Mouse (Mus musculus) forebrain, embryonic 13.5 days (tissue): ENCODE measurements around the gene Hist1h3e. TPM values are rescaled to one million over a fixed set of nuclear protein-coding genes. Genes with fewer than 3 reads are reported as not detected.
"Not testable (repeated sequence)": the region's sequence is repeated elsewhere in the genome, so short reads cannot be mapped to it uniquely, and the experiment has no call there.

Experiments
- ATAC-seq: fragments of 200-750 bp; cut with Nextera tagmentation; 2 replicates; pipeline ENCODE4 v1.8.0; 2017
- H3K27ac ChIP-seq: fragments of 300-500 bp; sonication (generic); 2 replicates; pipeline ENCODE4 v1.5.1; 2015; ENCODE audit warnings: inconsistent platforms, mild to moderate bottlenecking, moderate library complexity
- H3K27me3 ChIP-seq: fragments of 300-500 bp; sonication (generic); 2 replicates; pipeline ENCODE4 v1.6.1; 2015; ENCODE audit warnings: mild to moderate bottlenecking, inconsistent platforms
- H3K36me3 ChIP-seq: fragments of 300-500 bp; sonication (generic); 2 replicates; pipeline ENCODE4 v1.6.1; 2015; ENCODE audit warnings: mild to moderate bottlenecking, inconsistent platforms; ENCODE audit not compliant: poor library complexity, severe bottlenecking
- H3K4me1 ChIP-seq: fragments of 300-500 bp; sonication (generic); 2 replicates; pipeline ENCODE4 v1.6.1; 2015; ENCODE audit warnings: inconsistent platforms
- H3K4me2 ChIP-seq: fragments of 300-500 bp; sonication (generic); 2 replicates; pipeline ENCODE4 v1.6.1; 2015; ENCODE audit warnings: inconsistent platforms, mild to moderate bottlenecking, moderate library complexity
- H3K4me3 ChIP-seq: fragments of 300-500 bp; sonication (generic); 2 replicates; pipeline ENCODE4 v1.5.1; 2015; ENCODE audit warnings: mild to moderate bottlenecking, inconsistent platforms
- H3K9ac ChIP-seq: fragments of 300-500 bp; sonication (generic); 2 replicates; pipeline ENCODE4 v1.6.1; 2015; ENCODE audit warnings: mild to moderate bottlenecking, inconsistent platforms
- H3K9me3 ChIP-seq: fragments of 300-500 bp; sonication (generic); replicated peaks from 2 replicates; pipeline ENCODE4 v1.6.1; 2016; ENCODE audit warnings: inconsistent platforms
- WGBS: fragments of 180-500 bp; shearing (Covaris S2); methylation state at CpG from one replicate; pipeline ENCODE4 v1.1.7; 2015; 5-methylcytosine and 5-hydroxymethylcytosine counted together
- polyA plus RNA-seq: library from polyadenylated mRNA; unstranded; fragments of >200 nt; fragmentation: Nextera tagmentation; extraction: Ambion mirVana; gene quantifications from 2 replicates; pipeline ENCODE4 v1.2.1, GENCODE M21; 2015

The Hist1h3e gene
- polyA plus RNA-seq, 1 experiment from 2014 or later = 6.9 TPM

DNA sequence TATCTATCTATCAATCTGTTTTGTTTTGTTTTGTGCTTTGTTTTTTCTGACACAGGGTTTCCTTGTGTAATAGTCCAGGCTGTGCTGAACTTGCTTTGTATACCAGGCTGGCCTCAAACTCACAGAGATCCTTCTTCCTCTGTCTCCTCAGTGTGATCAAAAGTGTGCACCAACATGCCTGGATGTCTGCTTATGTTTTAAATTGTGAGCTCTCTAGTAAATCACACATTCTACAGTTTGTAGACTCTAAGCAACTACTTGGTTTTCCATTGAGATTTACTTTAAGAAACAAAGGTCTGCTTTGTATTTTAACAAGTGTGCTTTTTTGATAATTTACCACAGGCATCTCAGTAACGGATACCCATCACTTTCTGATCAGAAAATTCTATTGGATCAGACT lies 15.7 kb upstream of the Hist1h3e start:
- Histone ChIP-seq H3K27me3 (no peaks in the 10 kb centered on the region), H3K4me3 (no peak overlapping the region), H3K27ac (peak overlapping the region; percentile 25; the same call in 1 of the 2 replicates), H3K4me2 (no peak overlapping the region), H3K36me3 (no peaks in the 10 kb centered on the region), H3K9ac (no peak overlapping the region), H3K4me1 (peaks cover 35% of the 10 kb centered on the region), H3K9me3 (no peaks in the 10 kb centered on the region)
- ATAC-seq = no peak
- 88% methylated on average over 1 of the region's 1 CpGs for WGBS

DNA sequence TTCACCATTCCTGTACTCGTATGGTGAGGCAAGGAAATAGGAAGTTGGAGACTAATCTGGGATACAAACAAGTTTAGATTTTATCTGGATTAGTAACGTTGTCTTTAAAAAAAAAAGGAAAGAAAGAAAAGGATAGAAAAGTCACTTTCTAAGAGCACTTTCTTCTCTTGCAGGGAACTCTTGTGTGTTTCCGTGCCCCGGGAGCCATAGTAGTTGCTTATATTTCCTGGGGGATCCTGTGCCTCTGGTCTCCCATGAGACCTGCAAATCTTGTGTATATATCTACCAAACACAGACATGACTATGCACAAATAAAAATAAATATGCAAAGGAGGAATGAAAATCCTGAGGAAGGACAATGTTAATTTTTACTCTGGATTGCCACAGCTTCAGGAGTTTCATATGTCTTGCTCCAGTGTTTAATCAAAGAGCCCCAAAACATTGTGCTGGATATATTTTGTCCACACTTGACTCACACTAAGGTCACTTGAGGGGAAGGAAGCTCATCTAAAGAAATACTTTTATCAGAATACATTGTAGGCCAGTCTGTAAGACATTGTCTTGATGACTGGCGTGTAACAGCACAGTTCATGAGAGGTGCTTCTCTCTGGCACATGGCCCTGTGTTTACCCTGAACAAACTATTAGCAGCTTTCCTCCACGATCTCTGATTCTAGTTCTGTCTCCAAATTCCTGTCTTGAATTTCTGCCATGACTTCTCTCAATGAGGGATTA lies 14.9 kb upstream of the Hist1h3e start:
- H3K36me3 ChIP-seq = no peaks in the 10 kb centered on the region
- peak overlapping the region; percentile 48 for H3K4me3 ChIP-seq
- peak overlapping the region; percentile 74 for H3K4me2 ChIP-seq
- peaks cover 35% of the 10 kb centered on the region for H3K4me1 ChIP-seq
- peak overlapping the region; percentile 91 for H3K27ac ChIP-seq
- no peak for ATAC-seq
- WGBS = 41% methylated on average over 6 of the region's 6 CpGs
- H3K27me3 ChIP-seq = no peaks in the 10 kb centered on the region
- peak overlapping the region; percentile 82 for H3K9ac ChIP-seq
- H3K9me3 ChIP-seq = no peaks in the 10 kb centered on the region

DNA sequence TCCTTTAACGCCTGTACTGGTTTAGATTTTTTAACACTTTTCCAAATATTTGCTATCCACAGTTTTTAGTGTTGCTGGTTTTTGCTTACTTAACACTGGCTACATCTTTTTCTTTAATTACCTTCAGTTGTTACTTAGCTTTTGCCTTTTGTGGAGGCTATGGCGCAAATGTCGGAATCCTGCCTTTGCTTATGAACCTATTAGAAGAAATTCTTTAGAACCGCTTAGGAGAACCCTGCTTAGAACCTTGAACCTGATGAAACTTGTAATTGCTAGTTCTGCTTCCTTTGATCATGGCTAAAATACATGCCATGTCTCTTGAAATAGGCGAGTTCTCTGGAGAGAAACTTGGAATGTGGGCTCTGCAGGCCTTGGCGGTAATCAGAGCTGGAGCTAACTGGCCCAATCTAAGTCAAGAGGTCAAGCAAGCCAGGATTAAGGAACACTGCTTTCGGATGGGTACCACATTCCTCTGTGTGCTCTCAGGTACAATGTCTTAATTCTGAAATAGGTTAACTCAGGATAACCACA lies 14.2 kb upstream of the Hist1h3e start:
- 2% methylated on average over 7 of the region's 7 CpGs for WGBS
- peak overlapping the region; percentile 74 for H3K4me2 ChIP-seq
- H3K27ac ChIP-seq = peak overlapping the region; percentile 91
- H3K9ac ChIP-seq = peak overlapping the region; percentile 82
- ATAC-seq = no peak
- no peaks in the 10 kb centered on the region for H3K9me3 ChIP-seq
- H3K4me3 ChIP-seq = peak overlapping the region; percentile 48
- H3K4me1 ChIP-seq = peaks cover 32% of the 10 kb centered on the region
- no peaks in the 10 kb centered on the region for H3K36me3 ChIP-seq
- H3K27me3 ChIP-seq = no peaks in the 10 kb centered on the region

DNA sequence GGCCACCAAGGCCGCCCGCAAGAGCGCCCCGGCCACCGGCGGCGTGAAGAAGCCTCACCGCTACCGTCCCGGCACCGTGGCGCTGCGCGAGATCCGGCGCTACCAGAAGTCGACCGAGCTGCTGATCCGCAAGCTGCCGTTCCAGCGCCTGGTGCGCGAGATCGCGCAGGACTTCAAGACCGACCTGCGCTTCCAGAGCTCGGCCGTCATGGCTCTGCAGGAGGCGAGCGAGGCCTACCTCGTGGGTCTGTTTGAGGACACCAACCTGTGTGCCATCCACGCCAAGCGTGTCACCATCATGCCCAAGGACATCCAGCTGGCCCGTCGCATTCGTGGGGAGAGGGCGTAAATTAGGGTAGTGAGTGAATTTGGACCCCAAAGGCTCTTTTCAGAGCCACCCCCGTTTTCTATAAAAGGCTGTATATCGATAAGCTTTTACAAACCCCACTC lies 13.7 kb upstream of the Hist1h3e start:
- not testable (repeated sequence) for H3K9me3 ChIP-seq, H3K27me3 ChIP-seq, ATAC-seq, H3K36me3 ChIP-seq
- Histone ChIP-seq H3K27ac (peak overlapping the region; percentile 91), H3K9ac (peak overlapping the region; percentile 82), H3K4me2 (peak overlapping the region; percentile 74), H3K4me3 (peak overlapping the region; percentile 48), H3K4me1 (peaks cover 32% of the 10 kb centered on the region)
- WGBS = 0% methylated on average over 9 of the region's 40 CpGs

DNA sequence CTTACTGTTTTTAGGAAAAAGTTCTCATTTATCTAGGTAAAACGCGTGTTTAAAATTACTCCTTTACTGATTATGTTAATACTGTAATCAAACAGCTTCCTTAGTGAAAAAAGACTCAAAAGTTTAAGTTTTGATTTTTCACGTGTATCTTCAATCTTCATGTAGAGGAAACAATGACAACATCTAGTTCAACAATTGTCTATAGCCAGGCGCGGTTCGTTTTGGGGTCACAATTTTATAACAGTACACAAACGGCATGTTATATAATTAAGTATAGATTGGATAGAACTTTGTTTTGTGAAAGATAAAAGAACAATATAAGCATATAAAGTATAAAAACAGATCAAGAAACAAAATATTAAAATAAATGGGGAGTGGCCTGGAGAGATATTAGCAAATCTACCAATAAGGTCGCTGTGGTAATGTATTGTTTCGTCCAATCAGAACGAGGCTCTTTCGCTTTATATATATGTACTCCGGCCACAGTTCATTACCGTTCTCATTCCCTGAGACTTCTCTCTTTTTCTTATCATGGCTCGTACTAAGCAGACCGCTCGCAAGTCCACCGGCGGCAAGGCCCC lies 13.2 kb upstream of the Hist1h3e start, which contains the start of gene Hist1h3d:
TSS of gene Hist1h3d (plus strand) at position 493 of the 581 bp plus-strand sequence.
- H3K36me3 ChIP-seq = no peaks in the 10 kb centered on the region
- peak; percentile 59 for ATAC-seq
- peak within 1 kb of the TSS; percentile 48 for H3K4me3 ChIP-seq
- peak within 1 kb of the TSS; percentile 91 for H3K27ac ChIP-seq
- no peaks in the 10 kb centered on the region for H3K27me3 ChIP-seq
- no peaks in the 10 kb centered on the region for H3K9me3 ChIP-seq
- H3K4me1 ChIP-seq = peaks cover 33% of the 10 kb centered on the region
- peak within 1 kb of the TSS; percentile 82 for H3K9ac ChIP-seq
- peak within 1 kb of the TSS; percentile 74 for H3K4me2 ChIP-seq
- under 1% methylated on average over 17 of the region's 18 CpGs for WGBS

DNA sequence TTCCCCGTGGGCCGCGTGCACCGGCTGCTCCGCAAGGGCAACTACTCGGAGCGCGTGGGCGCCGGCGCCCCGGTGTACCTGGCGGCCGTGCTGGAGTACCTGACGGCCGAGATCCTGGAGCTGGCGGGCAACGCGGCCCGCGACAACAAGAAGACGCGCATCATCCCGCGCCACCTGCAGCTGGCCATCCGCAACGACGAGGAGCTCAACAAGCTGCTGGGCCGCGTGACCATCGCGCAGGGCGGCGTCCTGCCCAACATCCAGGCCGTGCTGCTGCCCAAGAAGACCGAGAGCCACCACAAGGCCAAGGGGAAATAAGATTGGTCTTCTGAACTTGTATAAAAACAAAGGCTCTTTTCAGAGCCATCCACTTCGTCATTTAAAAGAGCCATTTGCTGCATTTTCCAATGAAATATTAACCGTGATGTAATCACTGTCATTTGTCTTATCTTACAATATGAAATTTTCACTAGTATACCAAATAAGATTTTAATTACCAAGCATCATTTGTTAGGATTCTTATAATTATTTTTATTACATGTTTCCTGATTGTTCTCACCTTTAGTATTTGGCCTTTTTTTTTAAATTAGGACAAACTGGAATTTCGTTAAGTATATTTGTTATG lies 12.5 kb upstream of the Hist1h3e start:
- H3K27me3 ChIP-seq, H3K36me3 ChIP-seq, H3K9me3 ChIP-seq, ATAC-seq: not testable (repeated sequence)
- peak overlapping the region; percentile 51 for H3K4me3 ChIP-seq
- WGBS = 0% methylated on average over 12 of the region's 39 CpGs
- peak overlapping the region; percentile 75 for H3K4me2 ChIP-seq
- H3K27ac ChIP-seq = peak overlapping the region; percentile 97
- H3K9ac ChIP-seq = peak overlapping the region; percentile 65
- H3K4me1 ChIP-seq = peaks cover 37% of the 10 kb centered on the region

DNA sequence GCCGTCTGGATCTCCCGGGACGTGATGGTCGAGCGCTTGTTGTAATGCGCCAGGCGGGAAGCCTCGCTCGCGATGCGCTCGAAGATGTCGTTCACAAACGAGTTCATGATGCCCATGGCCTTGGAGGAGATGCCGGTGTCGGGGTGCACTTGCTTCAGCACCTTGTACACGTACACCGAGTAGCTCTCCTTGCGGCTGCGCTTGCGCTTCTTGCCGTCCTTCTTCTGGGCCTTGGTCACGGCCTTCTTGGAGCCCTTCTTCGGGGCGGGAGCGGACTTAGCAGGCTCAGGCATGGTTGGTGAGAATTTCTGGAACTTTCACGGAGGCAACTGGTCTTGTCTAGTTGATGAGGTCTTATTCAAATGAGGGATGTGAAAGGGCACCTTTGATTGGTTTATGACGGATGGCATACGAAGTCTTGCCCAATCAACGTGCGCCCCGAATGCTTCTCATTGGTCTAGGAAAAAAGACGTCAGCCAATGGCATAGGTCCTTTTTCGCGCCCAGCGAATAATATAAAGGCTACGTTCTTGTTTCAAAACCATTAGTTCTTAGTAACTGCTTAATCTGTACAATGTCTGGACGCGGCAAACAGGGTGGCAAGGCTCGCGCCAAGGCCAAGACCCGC lies 11.8 kb upstream of the Hist1h3e start, which contains the start of the genes Hist1h2bf and Hist1h2ad:
TSS of gene Hist1h2bf (minus strand) at position 299 of the 627 bp plus-strand sequence.
TSS of gene Hist1h2ad (plus strand) at position 484 of the 627 bp plus-strand sequence.
- Histone ChIP-seq H3K4me3 (peak within 1 kb of the TSS; percentile 51), H3K4me1 (peaks cover 37% of the 10 kb centered on the region), H3K9ac (peak within 1 kb of the TSS; percentile 86), H3K27ac (peak within 1 kb of the TSS; percentile 97), H3K4me2 (peak within 1 kb of the TSS; percentile 75)
- peak; percentile 93 for ATAC-seq
- not testable (repeated sequence) for H3K36me3 ChIP-seq, H3K27me3 ChIP-seq, H3K9me3 ChIP-seq
- WGBS = under 1% methylated on average over 25 of the region's 42 CpGs

DNA sequence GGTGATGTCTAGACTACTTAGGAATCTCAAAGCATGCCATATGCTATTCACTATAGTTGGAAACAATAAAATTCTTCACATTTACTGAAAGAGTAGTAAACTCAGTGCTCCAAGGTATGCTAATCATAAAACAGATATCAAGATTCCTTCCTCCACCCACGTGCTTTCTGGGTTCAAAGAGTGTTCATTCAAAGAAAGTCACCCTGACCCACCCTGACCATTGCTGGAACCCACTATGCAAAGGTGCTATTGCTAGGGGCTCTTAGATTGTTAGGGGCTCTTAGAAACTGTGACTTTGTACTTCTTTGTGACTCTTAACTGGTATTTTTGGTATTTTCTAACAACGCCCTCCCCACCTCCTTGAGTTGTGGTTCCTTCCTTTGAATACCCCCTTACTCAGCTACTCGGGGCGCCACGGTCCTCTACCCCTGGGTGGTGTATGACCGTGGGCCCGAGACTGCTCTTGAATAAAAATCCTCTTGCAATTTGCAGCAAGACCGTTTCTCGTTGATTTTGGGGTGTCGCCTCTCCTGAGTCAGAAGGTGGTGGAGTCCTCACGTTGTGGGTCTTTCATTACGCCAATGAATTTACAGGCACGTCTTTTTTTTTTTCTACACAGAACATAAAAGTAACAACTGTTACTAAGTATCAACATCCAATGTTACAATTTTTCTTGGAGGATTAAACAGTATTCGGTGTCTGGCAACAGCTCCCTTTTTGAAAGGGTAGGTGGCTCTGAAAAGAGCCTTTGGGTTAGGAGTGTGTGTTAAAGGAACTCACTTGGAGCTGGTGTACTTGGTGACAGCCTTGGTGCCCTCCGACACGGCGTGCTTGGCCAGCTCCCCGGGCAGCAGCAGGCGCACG lies 11.1 kb upstream of the Hist1h3e start:
- peak overlapping the region; percentile 75 for H3K4me2 ChIP-seq
- H3K27me3 ChIP-seq, H3K36me3 ChIP-seq, ATAC-seq, H3K9me3 ChIP-seq: not testable (repeated sequence)
- peak overlapping the region; percentile 51 for H3K4me3 ChIP-seq
- WGBS = 8% methylated on average over 20 of the region's 20 CpGs
- peak overlapping the region; percentile 97 for H3K27ac ChIP-seq
- peak overlapping the region; percentile 86 for H3K9ac ChIP-seq
- H3K4me1 ChIP-seq = peaks cover 37% of the 10 kb centered on the region

DNA sequence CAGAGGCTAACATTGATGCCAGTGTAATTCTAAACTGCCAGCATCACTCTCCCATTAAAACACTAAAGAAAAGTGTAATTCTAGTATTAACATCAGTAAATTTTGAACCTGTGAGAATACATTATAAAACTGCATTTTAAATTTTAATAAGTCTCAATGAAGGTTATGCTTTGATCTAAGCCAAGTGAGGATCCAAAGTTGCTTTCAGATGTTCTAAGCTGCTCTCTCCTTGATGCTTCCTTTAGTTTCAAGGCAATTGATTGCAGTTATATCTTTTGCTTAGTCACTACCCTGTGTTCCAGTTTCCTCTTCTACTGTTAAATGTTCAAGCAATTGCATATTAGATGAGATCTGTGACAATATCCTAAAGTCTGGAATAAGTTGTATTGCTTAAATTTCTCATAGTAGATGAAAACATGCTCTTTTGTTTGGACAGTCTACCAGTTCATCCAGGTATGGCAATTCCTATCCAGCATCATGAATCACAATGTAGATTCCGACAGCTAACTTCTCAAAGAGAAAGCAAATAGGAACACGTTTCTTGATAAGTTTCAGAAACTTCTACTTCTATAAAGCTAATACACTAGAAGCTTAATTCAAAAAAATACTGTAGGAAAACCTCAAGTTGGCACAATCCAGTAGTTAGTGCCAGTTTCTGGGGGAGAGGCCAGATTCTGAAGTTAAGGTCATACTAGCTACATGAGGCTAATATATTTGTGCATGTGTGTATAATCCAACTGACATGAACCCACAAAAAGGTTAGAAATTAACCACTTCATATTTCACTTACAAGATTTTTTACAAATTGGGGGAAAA lies 10.3 kb upstream of the Hist1h3e start:
- Histone ChIP-seq H3K27ac (peak overlapping the region; percentile 97), H3K4me3 (peak overlapping the region; percentile 51), H3K9ac (peak overlapping the region; percentile 86), H3K27me3 (no peaks in the 10 kb centered on the region), H3K4me1 (peaks cover 37% of the 10 kb centered on the region), H3K9me3 (no peaks in the 10 kb centered on the region), H3K4me2 (peak overlapping the region; percentile 75), H3K36me3 (no peaks in the 10 kb centered on the region)
- 36% methylated on average over 2 of the region's 2 CpGs for WGBS
- ATAC-seq = no peak

DNA sequence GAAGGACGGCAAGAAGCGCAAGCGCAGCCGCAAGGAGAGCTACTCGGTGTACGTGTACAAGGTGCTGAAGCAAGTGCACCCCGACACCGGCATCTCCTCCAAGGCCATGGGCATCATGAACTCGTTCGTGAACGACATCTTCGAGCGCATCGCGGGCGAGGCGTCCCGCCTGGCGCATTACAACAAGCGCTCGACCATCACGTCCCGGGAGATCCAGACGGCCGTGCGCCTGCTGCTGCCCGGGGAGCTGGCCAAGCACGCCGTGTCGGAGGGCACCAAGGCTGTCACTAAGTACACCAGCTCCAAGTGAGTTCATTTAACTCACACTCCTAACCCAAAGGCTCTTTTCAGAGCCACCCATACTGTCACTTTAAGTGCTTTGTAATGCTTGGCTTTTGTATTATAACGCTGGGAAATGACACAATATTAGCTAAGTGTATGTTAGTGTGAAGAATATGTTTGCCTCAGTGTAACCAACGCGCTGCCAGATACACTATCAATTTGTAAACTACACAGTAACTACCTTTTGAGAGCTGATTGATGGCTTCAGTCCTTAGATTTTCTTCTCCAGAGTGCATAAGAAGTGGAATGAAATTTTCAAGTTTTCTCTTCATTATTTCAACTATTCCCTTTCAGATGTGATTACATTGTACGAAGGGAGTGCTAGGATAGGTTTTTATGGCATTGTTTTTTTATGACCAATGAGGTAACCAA lies 9.5 kb upstream of the Hist1h3e start:
- ATAC-seq, H3K36me3 ChIP-seq, H3K9me3 ChIP-seq, H3K27me3 ChIP-seq: not testable (repeated sequence)
- peak overlapping the region; percentile 97 for H3K27ac ChIP-seq
- H3K9ac ChIP-seq = peak overlapping the region; percentile 86
- under 1% methylated on average over 12 of the region's 34 CpGs for WGBS
- peak overlapping the region; percentile 75 for H3K4me2 ChIP-seq
- H3K4me1 ChIP-seq = peaks cover 29% of the 10 kb centered on the region
- peak overlapping the region; percentile 51 for H3K4me3 ChIP-seq
